Mouse (Mus musculus) adrenal gland, postnatal 25 days (tissue): Measurements from ENCODE around the gene Tmem9. TPM values are rescaled to one million over a fixed set of nuclear protein-coding genes. Genes with fewer than 3 reads are reported as not detected.

Experiments
- total RNA-seq: library from RNA; stranded (reverse); gene quantifications from 2 replicates; pipeline ENCODE4 v1.2.3, GENCODE M21; 2021

Gene Tmem9
- total RNA-seq, 1 experiment from 2014 or later, result 41.0 TPM

Other genes with a start within 250 kb of the Tmem9 start
- gene Phlda3, start 242.0 kb upstream of the Tmem9 start, total RNA-seq, result 31.3 and 35.1 TPM in 2 replicates
- not detected in 2 replicates for gene Tnni1, start 228.7 kb upstream of the Tmem9 start, total RNA-seq
- gene Lad1, start 189.6 kb upstream of the Tmem9 start, total RNA-seq, result not detected in 2 replicates
- 0.95 and 2.2 TPM in 2 replicates for gene Tnnt2, start 171.8 kb upstream of the Tmem9 start, total RNA-seq
- gene Pkp1, start 88.9 kb upstream of the Tmem9 start, total RNA-seq, result not detected in 2 replicates
- 0.18 TPM in 1 of 2 replicates, not detected in the other for gene Igfn1, start 1.8 kb upstream of the Tmem9 start, total RNA-seq
- not detected in 2 replicates for gene Ascl5, start 42.7 kb downstream of the Tmem9 start, total RNA-seq
- 0.21 and 0.52 TPM in 2 replicates for gene Cacna1s, start 44.6 kb downstream of the Tmem9 start, total RNA-seq
- gene Kif21b, start 123.2 kb downstream of the Tmem9 start, total RNA-seq, result 3.2 and 4.6 TPM in 2 replicates
- not detected in 2 replicates for gene Mroh3, start 204.7 kb downstream of the Tmem9 start, total RNA-seq
- not detected in 2 replicates for gene Inava, start 226.1 kb downstream of the Tmem9 start, total RNA-seq